Mouse (Mus musculus) olfactory bulb, adult 2 months (tissue): ENCODE measurements around the gene Col9a1.

Source experiments
- CTCF ChIP-seq: fragments of 200-500 bp; IDR thresholded peaks from 2 replicates; pipeline ENCODE4 v1.5.1; 2012; ENCODE audit warnings: low read depth, mild to moderate bottlenecking, low read length, moderate library complexity; ENCODE audit not compliant: insufficient read depth
- POLR2A ChIP-seq: fragments of 200-500 bp; IDR thresholded peaks from 2 replicates; pipeline ENCODE4 v1.6.1; 2012; ENCODE audit warnings: mild to moderate bottlenecking, low read depth, low read length, moderate library complexity; ENCODE audit not compliant: insufficient read depth

DNA sequence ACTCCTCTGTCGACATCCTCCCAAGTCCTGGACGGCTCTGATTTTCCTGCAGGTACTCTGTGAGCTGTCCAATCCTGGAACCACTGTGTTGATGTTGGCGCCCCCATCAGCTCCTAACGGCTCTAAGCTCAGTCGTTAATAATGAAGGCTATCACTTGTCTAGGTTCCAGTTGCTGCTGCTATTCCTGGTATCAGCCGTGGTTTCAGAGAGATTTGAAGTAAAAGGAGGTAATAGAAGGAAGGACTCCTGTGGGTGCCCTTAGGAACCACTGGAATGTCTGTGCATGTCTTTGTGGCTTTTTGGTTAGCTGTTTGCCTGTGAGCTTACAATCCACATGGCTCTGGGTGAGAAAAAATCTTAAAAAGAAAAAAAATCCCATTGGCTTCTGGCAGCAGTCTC is 8.0 kb upstream of the Col9a1 start:
- TF ChIP-seq CTCF: no peak
- no peak for TF ChIP-seq POLR2A
